Mouse (Mus musculus) embryo, embryonic 9.5 days (tissue): ENCODE measurements around the gene Vmn2r12.
"Not testable (repeated sequence)": the region's sequence is repeated elsewhere in the genome, so short reads cannot be mapped to it uniquely, and the experiment has no call there.

Experiments
- DNase-seq: peaks from one replicate; pipeline ENCODE4 v3.0.0-alpha.2; 2017; ENCODE audit errors: extremely low spot score

The Vmn2r12 gene

GRCm38 (mm10) chr5:109097850-109098249 lies at the start of gene Vmn2r12:
Vmn2r12 (minus strand) TSS chr5:109097950.
- not testable (repeated sequence) for DNase-seq

DNA sequence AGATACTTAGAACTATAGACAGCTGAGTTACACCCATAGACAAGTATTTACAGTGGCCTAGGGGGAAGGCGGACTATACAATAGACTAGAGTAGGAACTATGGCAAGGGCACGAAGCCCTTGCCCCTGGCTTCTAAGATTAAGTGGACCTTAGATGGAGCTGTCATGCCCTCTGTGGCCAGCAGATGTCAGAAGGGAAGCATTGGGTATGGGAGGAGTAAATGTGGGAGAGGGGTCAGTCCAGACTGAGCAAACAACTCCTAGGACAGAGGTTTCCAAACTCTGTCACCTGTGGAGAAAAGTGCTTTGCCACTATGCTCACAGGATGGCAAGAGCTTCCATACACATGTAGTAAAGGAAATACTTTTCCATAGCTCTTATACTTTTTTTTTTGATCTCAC lies 41.8 kb upstream of the Vmn2r12 start:
- DNase-seq = no peak

- no peak for DNase-seq
Observed at GRCm38 (mm10) chr5:109136731-109137130, 39.0 kb upstream of the Vmn2r12 start.

DNA sequence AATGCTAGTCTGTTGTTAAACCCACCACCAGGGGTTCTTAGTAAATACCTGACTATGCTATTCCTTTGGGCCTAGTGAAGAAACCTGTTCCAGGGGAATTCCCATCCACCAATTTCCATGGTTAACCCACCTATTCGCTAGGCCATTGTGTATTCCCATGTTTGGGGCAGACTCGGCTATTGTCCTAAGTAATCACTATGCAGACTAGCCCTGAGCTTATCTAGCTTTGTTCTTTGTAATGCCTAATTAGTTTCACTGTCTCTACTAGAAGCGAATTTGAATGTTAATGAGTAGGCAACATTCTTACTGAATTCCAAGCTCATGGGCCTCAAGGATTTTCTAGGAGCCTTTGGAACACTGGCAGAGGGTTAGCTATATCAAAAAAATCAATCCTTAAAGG lies 1.3 kb downstream of the Vmn2r12 start:
- DNase-seq = not testable (repeated sequence)

DNA sequence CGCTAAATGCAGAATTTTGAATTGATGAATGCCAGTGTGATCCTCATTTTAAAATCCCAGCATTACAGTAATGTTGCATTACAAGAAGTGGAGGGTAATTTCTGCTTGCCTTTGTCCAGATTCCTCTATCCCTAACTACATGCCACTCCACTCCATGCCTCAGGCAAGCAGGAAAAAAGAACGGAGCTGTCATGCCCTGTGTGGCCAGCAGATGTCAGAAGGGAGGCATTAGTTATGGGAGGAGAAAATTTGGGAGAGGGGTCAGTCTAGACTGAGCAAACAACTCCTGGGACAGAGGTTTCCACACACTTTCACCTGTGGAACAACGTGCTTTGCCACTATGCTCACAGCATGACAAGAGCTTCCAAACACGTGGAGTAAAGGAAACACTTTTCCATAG lies 25.7 kb downstream of the Vmn2r12 start:
- DNase-seq = not testable (repeated sequence)

- DNase-seq = not testable (repeated sequence)
Observed at GRCm38 (mm10) chr5:109059469-109059868, 38.3 kb downstream of the Vmn2r12 start, which contains the start of gene Vmn2r11. Vmn2r11 (minus strand) TSS chr5:109059569.

- no peak for DNase-seq
Observed at GRCm38 (mm10) chr5:109055286-109055685, 42.5 kb downstream of the Vmn2r12 start.
